Mouse (Mus musculus) kidney, adult 2 months (tissue): Measurements from ENCODE around the gene Hoxa7.

Source experiments
- CTCF ChIP-seq: fragments of 200-500 bp; conservative IDR thresholded peaks from 2 replicates; pipeline ENCODE4 v1.5.1; 2011; ENCODE audit warnings: low read depth, mild to moderate bottlenecking, control low read depth, low read length, moderate library complexity, mixed read lengths; ENCODE audit not compliant: insufficient read depth, insufficient read length
- POLR2A ChIP-seq: fragments of 200-500 bp; IDR thresholded peaks from one replicate; pipeline ENCODE4 v1.6.1; 2011; ENCODE audit warnings: low read depth, low read length, control low read depth

DNA sequence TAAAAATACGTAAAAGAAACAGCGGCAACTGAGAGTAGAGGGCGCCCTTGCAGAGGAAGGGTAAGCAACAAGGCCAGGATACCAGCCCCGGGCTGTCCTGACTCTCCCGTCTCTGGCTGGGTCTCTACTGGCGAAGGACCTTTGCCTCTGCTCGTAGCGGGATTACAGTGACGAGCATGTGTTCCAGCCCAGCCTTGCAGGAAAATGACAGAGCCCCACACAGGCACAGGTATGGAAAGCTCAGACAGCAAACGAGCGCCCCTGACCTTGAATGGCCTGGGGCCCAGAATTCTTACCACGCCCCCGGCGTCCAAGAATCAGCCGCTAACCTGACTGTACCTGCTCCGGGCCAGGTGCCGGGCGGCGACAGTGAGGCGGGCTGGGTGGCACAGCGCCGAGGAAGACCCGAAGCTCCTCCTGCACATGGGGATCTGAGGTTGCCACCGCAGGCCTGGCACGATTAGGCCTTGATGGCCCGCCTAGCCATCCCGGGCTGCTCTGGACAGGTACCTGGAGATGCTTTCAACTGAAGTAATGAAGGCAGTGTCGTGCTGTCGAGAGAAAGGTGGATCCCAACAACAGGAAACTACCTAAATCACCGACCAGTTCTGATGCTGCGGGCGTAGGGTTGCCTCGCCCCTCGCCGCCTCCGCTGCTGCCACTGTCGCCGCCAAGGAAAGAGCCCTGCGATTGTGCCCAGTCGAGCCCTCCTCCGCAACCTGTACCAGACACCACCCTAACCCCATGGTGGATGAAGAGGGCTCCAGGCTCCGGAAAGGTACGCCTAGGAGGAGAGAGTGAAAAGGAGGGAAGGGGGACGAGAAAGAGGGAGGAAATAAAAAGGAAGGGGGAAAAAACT, 8.1 kb upstream of the Hoxa7 start:
- TF ChIP-seq POLR2A (peak; percentile 49), CTCF (no peak)
